ENCODE assay signal across 20 mouse cellular contexts in the genomic region with DNA sequence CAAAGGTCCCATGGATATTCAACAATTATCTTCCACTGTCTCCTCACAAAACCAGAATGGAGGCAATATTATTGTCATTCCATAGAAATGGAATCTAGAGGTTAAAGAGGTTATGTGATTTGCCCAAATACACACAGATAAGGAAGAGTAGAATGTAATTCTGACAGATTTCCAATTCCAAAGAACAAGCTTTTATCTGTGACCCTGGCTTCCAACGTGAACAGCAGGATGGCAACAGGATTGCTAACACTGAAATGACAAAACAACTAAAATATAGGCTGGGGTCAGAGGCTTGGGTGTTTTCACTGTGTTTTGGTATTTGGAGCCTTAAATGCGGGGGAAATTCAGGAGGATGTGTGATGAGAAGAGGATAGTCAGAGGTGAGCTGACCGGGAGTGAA. TPM values are rescaled to one million over a fixed set of nuclear protein-coding genes. Genes with fewer than 3 reads are reported as not detected.
DNase-seq lines count a peak whose midpoint lies in the region; TF ChIP-seq lines count a peak whose summit lies in the region.
"Had no signal": no experiment of that assay in that cellular context is flagged by ENCODE, and none has a peak within 500 bp of the region (broad histone marks: within the 10 kb centered on the region; RNA-seq: fewer than 3 reads in every experiment).

No protein-coding gene starts in this region.

- no peak overlapping the region for H3K27ac ChIP-seq in heart, embryonic 10.5 days
- no peak overlapping the region for H3K27ac ChIP-seq in liver, adult 2 months (replicated peaks; ENCODE audit: insufficient read depth, low read depth, low read length)
- peak overlapping the region; percentile 39; the same call in 1 of the 2 replicates for H3K27ac ChIP-seq in testis, adult 2 months (ENCODE audit: control insufficient read depth, insufficient read depth, low read depth, low read length)

- no peak for TF ChIP-seq CTCF in liver, adult 2 months (IDR thresholded peaks at IDR 0.05; ENCODE audit: low read depth, low read length)
- no peak for TF ChIP-seq CTCF in testis, adult 2 months (IDR thresholded peaks at IDR 0.05; ENCODE audit: control insufficient read depth, insufficient read depth, insufficient replicate concordance, low read depth, low read length)

- peaks cover 44% of the 10 kb centered on the region for H3K79me2 ChIP-seq in liver, adult 2 months (ENCODE audit: control insufficient read depth, insufficient read depth, low read length)

- no peak for TF ChIP-seq POLR2A in liver, adult 2 months (IDR thresholded peaks at IDR 0.05; ENCODE audit: extremely low read depth, insufficient read depth, low read length)
- TF ChIP-seq POLR2A in testis, adult 2 months (IDR thresholded peaks at IDR 0.05; ENCODE audit: control insufficient read depth, low read depth, low read length), result no peak

- no peak overlapping the region for H3K4me3 ChIP-seq in heart, embryonic 10.5 days
- no peak overlapping the region for H3K4me3 ChIP-seq in liver, adult 2 months (ENCODE audit: insufficient read depth, low read depth, low read length)
- no peak overlapping the region for H3K4me3 ChIP-seq in testis, adult 2 months (ENCODE audit: control insufficient read depth, low read depth, low read length)

- intact Hi-C loops in heart, postnatal 10 days (cut with DNase I), result no loop called here

- WGBS in heart, embryonic 10.5 days, result 86% methylated on average over 3 of the region's 3 CpGs
- WGBS in liver, adult 2 months, result 59% methylated on average over 3 of the region's 3 CpGs

- peaks cover 14% of the 10 kb centered on the region; the same call in 1 of the 2 replicates for H3K4me1 ChIP-seq in heart, embryonic 10.5 days
- H3K4me1 ChIP-seq in liver, adult 2 months (ENCODE audit: control insufficient read depth, insufficient read depth, low read length), result peaks cover 5% of the 10 kb centered on the region; the same call in 1 of the 2 replicates
- no peaks in the 10 kb centered on the region for H3K4me1 ChIP-seq in testis, adult 2 months (ENCODE audit: control insufficient read depth, insufficient read depth, low read length)

- H3K36me3 ChIP-seq in heart, embryonic 10.5 days, result no peaks in the 10 kb centered on the region
- no peaks in the 10 kb centered on the region; the same call in 1 of the 2 replicates for H3K36me3 ChIP-seq in liver, adult 2 months (ENCODE audit: control insufficient read depth, insufficient read depth, low read length)
- no peaks in the 10 kb centered on the region for H3K36me3 ChIP-seq in testis, adult 2 months (ENCODE audit: control insufficient read depth, insufficient read depth, low read length)

- no peaks in the 10 kb centered on the region for H3K27me3 ChIP-seq in heart, embryonic 10.5 days (ENCODE audit: insufficient read depth, poor library complexity, severe bottlenecking)
- H3K27me3 ChIP-seq in liver, adult 2 months (ENCODE audit: control insufficient read depth, insufficient read depth, low read length), result no peaks in the 10 kb centered on the region
- no peaks in the 10 kb centered on the region for H3K27me3 ChIP-seq in testis, adult 2 months (ENCODE audit: control insufficient read depth, insufficient read depth, low read length)
- H3K27me3 ChIP-seq: CH12.LX, Patski had no signal

- no peaks in the 10 kb centered on the region for H3K9me3 ChIP-seq in heart, embryonic 10.5 days
- H3K9me3 ChIP-seq: G1E had no signal

- peak; percentile 59 for DNase-seq in heart, adult 11 months
- no peak for DNase-seq in heart, adult 18-20 months
- DNase-seq in heart, embryonic 10.5 days (ENCODE audit: low spot score), result peak; percentile 17
- DNase-seq in heart, postnatal 10 days, result no peak
- peak; percentile 56 for DNase-seq in liver, adult 2 months (ENCODE audit: extremely low read depth, low read depth, low spot score)
- DNase-seq in liver, result no peak
- DNase-seq in testis, postnatal 14 days (ENCODE audit: low spot score), result no peak
- DNase-seq: adrenal gland, adult 2 months; adrenal gland, adult 8-10 months; adrenal gland, postnatal 10 days; adrenal gland, postnatal 14 days; adrenal gland, postnatal 25 days; adrenal gland, postnatal 36 days; B cell, adult 2 months; cerebellum, adult 11 months; cerebellum, adult 11-12 months had no signal

- H3K9ac ChIP-seq in liver, adult 2 months (ENCODE audit: low read depth, low read length), result no peak overlapping the region

RNA-seq across cellular contexts. Expression of a gene that starts 11.6 kb away (rescaled TPM):
- 1 to 10 TPM; 9.0 to 9.2 TPM for total RNA-seq in heart, adult 18-20 months (2021)
- 5.7 and 6.4 TPM in 2 replicates for polyA plus RNA-seq in heart, embryonic 10.5 days (2016; fragmentation: Nextera tagmentation; extraction: Ambion mirVana)
- 10 to 100 TPM; 14.6 to 15.8 TPM for total RNA-seq in heart, postnatal 10 days (2021)
- total RNA-seq in liver, adult 2 months (2014; rRNA removed), result 8.1 and 8.9 TPM in 2 replicates
- polyA plus RNA-seq in liver, adult 2 months (2012; rRNA removed), result 16.4 and 21.5 TPM in 2 replicates
- 13.1 and 18.2 TPM in 2 replicates for polyA plus RNA-seq in testis, adult 2 months (2012; rRNA removed)

RNA-seq across cellular contexts. Expression of a gene that starts 44.3 kb away (rescaled TPM):
- total RNA-seq in heart, adult 18-20 months (2021), result 10 to 100 TPM; 26.5 to 35.4 TPM
- polyA plus RNA-seq in heart, embryonic 10.5 days (2016; fragmentation: Nextera tagmentation; extraction: Ambion mirVana), result 25.7 and 28.1 TPM in 2 replicates
- 10 to 100 TPM; 23.1 to 25.8 TPM for total RNA-seq in heart, postnatal 10 days (2021)
- 14.2 and 14.9 TPM in 2 replicates for total RNA-seq in liver, adult 2 months (2014; rRNA removed)
- 7.7 and 12.0 TPM in 2 replicates for polyA plus RNA-seq in liver, adult 2 months (2012; rRNA removed)
- 56.6 and 71.0 TPM in 2 replicates for polyA plus RNA-seq in testis, adult 2 months (2012; rRNA removed)

Comparison
In these comparisons a context has a peak if more than half of its experiments do, and no peak if none do; other contexts are left out.
1. DNase-seq: peak in heart, adult 11 months (single experiment), heart, embryonic 10.5 days (single experiment) and liver, adult 2 months (single experiment); none in heart, adult 18-20 months (0 of 2), heart, postnatal 10 days (0 of 2), liver (single experiment) and testis, postnatal 14 days (single experiment).